Mouse (Mus musculus) c-Kit-positive CD71-negative TER-119-negative erythroid progenitor cells, embryonic 14.5 days (primary cell): ENCODE data around the gene Ostc.

Source experiments
- DNase-seq: peaks from one replicate; pipeline ENCODE4 v3.0.0-alpha.2; 2013; ENCODE audit warnings: low read depth

The Ostc gene

DNA sequence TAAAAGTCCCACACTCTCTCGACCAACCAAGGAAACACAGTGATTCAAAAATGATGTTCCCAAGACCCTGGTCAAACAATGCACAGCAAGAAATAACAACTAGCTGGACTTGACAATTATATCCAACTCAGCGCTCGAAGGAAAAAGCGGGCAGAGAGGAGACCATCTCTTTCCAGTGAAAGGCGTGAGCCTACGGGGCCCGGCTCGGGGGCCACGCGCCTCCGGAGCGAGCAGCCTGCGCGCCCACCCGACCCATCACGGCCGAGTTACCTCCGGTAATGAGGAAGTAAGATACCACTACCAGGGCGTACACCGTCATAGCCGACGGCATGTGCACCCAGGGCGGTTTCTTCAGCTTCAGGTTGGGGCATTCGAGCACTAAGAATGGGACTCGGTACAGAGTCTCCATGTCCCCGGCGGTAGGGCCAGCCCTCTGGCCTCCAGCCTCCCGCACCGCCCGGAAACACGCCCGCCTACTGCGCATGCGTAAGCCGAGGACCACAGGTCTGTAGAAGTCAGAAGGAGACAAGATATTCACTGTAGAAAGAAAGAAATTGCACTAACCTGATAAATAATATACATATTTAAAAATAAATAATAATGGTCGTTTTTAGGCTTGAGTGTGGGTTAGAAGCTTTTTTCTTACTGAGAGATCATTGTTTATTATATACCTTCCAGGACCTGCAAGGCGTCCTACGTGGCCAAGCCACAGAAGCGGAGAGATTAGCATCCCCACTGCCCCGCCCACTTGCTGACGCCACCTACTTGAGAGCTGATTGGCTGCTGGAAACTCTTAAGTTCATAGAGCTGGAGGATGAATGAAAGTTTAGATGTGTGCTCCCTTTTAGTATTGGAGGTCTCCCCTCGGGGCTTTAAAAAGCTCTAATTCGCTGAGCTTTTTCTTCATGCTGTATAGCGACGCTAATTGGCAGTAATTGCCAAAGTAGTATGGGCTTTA, at the start of gene Ostc:
Gene Ostc (minus strand): TSS at position 478 of the 958 bp plus-strand sequence.
- peak; percentile 98 for DNase-seq

DNA sequence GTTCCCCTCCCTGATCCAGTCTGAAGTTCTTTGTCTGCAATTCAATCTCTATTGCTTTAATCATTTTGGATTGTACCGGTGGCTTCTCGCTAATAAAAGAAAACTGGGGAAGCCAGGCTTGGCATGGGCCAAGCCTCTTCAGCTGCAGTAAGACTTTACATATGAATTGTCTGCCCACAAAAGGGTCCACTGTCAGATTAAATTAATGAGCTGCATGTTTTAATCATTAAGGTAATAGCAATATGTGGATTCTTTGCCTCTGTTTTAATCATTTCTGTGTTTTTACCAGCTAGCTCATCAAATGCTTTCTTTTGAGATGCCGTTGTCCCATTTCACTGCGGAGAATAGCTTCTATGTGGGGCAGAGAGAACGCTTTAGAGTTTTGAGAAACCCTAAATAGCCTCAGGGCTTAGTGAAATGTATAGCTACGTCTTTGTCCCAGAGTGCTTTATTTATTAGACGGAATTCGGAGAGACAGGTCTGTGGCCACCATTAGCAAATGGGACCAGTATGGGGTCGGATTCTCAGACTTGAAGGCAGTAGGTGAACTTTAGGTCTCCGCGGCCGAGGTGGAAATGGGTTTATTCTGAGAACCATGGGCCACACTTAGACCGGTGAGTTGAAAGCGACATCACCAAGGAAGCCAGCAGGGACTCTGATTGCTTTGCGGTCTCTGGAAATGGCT, 49.1 kb upstream of the Ostc start:
- DNase-seq, result no peak

DNA sequence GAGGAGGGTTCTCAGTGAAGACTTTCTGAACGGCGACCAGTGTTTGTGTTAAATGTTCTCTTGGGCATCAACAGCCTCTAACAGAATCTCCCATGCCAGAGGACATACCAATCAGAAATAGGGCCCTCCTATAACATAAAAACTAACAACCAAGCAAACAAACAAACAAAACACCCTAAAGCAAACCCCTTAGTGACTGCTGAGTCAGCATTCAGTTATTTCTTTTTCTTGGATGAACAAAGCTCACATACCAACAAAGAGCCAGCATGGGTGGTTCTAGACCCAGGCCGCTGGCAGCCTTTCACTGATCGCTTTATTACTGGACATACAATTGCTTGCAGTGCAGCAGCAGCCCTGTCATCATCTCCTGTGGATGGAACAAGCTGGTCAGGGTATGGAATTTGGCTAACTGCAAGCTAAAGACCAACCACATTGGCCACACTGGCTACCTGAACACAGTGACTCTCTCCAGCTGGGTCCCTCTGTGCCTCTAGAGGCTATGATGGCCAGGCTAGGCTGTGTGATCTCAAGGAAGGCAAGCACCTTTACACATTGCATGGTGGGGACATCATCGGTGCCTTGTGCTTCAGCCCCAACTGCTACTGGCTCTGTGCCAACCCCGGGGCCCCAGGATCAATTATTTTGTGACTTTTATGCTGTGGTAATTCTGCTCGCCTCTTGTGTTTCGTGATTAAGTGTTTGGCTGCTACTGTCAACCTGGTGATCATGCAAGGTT, 48.0 kb upstream of the Ostc start:
- no peak for DNase-seq

DNA sequence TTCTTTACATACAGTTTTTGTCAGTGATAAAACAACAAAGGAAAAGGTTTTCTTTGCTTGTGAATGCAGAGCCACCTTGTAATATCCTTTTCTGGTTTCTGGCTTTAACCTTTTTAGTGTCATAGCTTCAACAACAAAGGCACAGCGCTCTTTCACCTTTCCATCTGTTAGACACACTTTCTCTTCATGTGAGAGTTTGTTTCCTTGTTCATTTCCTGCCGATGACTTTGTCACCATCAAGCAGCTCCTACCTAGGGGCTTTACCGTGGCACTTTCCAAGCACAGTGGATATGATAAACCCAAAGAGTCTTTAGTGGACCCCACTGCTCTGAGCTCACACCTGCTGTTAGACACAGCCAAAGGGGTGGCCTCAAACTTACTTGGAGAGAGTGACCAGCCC, 40.0 kb upstream of the Ostc start:
- DNase-seq, result no peak

DNA sequence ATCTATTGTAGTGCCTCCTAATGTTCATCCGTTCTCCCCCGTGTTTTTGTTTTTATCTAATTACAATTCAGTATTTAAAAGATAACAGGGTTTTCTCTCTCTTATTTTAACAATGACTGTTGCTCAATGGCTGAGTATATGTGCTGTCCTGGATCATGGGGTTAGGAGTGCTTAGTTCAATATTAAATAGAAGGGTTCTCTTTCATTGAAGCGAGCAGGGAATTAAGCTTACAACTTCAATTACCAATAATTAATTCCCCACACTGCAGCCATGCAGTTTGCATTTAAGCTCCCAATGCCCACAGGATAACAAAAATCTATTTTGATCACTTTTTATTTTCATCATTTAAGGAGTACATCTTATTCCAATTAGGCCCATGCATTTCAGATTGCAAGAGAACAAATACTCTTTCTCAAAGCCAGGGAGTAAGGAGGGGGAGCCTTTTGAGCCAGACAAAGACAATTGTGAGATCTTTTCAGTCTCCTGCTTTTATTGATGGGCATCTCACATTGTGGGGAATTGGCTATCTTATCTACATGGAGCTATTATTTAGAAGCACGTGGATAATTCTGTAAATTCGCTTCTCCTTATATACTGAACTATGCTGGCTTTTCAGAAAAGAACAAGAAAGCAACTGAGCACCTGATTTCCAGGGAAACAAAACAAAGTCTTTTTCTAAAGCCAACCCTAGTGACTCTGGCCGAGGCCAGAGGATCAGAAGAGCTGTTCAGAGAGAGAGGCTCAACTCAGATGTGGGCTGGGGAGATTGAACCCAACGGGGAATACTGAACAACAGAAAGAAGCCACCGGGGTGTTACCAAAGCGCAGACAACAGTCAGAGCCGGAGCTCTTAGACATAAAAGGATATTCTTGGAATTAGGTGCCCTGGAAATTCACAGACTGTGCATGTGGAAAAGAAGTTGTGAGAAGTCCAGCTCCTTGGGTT, 37.7 kb upstream of the Ostc start:
- no peak for DNase-seq

DNA sequence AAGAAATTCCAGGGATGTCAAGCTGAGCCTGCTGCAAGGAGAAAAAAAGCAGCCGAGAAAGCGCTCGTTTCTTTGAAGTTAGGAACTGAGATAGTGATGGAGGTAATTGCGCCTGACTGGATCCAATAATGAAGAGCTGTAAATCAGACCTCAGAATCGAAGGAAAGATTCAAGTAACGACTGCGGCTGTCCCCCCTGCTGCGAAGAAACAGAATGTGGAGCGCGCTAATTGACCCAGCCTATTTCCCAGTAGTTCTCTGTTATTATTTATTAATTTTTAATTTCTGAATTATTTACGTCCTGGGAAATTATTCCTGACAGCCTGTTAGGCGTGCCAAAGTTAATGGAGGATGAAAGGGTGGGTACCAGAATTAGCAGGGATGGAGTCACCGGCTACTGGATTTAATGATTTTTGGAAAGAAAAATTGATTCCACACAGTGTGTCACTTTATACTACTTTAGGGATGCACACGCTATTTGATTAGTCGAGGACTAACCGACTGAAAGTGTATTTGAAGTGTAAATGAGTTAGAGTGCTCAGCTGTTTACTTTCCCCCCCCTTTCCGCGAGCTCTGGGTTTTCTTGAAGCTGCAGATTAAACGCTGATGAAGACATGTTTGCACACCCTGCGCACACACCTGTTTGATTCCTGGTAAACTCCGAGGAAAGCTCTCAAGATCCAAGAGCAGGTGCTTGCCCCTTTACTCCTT, 28.6 kb upstream of the Ostc start:
- no peak for DNase-seq

DNA sequence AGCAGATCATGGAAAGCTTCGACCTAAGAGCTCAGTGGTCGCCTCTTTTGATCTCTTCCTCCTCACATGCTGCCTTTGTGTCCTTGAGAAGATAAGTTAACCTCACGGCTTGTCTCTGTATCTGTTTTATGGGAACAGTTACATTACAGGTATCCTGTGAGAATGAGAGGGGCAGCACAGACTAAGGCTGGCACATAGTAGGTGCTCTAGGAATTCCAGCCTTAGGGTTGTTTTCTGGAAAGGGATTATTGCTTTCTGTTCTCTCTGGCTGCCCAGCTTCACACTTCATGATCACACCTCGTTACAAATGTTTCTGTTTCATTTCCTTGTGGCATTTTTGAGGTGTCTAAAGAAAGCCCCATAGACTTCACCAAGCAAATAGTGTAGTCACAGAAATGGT, 27.5 kb upstream of the Ostc start:
- DNase-seq, result no peak

DNA sequence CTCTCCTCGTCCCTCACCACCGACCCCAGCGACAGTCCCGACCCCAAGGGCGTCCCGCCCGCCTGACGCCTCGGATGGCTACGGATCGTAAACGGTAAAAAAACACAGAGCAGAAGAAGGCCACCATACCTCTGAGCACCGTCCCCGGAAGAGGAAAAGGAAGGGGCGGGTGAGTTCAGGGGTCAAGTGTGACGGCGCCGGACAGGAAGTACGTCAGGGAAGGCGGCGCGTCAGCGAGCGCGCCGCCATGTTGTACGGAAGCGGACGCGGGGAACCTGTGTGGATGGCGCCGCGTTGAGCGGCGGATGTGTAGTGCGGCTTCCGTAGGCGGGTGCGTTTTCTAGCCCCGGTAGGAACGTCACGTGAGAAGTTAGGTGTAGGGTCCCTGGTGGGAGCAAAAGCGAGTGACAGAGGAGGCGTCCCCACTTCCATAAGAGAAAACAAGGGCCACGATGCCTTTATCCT, 21.0 kb upstream of the Ostc start, which contains the start of gene Rpl34:
Gene Rpl34 (minus strand): TSS at position 210 of the 465 bp plus-strand sequence.
- peak; percentile 78 for DNase-seq

DNA sequence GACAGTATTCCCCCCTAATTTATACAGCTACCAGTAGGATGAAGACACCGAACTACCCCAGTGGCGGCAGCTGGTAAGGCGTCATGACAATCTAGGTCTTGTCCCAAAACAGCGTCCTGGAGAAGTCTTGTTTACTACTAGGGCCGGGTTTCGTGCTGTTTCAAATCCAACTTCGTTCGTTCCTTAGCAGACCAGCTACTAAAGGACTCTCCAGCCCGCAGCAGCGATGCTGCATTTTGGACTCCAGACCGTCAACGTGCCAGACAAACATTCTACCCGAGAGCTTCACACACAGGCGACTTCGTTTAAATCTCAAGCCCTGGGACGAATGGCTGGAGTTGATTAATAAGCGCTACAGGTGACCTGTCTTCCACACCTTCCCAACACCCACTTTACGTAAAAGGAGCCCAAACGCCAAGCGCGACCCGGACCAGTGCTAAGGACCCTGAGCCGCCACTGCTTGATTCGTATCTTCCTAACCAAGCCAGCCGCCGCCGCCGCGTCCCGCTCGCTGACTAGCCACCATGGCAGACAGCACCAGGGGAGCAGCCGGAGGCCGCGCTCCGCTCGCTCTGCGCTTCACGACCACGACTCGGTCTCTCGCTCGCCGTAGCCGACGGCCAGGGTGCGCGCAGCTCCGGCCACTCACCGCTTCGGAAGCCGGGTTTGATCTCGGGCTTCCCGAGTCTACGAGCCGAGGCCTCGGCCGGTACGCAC, 20.4 kb upstream of the Ostc start:
- no peak for DNase-seq

DNA sequence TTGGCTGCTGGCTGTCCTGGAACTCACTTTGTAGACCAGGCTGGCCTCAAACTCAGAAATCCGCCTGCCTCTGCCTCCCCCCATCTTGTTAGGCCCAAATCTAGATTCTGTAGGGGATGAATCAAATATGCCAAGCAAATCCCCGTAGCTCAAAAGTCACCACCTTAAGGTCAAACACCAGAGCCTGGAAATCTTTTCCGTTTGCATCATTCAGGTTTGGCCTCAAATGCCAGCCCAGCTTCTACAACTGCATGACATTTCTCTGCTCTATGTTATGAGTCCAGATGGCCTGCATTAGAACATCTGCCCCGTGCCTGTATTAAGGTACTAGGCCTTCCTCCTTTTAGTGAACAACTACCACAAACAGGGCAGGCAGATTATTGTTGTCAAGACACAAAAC, 18.4 kb upstream of the Ostc start:
- no peak for DNase-seq

DNA sequence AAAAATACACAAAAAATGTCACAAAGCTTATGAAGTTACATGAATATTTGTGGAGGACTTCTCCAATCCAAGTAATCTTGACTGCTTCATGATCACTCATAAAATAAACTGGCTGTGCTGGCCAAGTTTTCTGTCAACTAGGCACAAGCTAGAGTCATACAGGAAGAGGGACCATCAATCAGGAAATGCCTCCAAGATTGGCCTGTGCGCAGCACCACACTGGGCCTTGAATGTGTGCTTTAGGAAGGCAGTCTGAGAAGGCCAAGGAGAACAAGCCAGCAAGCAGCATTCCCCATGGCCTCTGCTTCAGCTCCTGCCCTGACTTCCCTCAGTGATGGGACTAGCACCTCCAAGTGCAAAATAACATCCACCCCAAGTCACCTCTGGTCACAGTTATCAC, 17.8 kb upstream of the Ostc start:
- DNase-seq, result no peak

DNA sequence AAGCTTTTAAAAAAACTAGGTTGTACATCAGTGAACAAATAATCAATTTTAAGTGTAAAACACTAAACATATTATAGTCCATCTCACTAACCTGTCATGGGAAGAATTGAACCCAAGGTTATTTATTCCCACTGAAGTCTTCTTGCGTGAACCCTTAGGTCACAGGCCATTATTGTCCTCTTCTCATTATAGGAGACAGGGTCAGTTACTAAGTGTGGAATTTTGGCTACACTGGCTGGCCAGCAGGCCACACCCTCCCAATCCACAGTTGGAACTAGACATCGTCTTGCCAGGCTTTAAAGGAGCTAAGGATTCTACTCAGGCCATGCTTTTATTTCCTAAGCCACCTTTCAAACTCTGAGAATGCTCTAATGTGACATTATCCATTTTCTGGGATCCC, 16.5 kb upstream of the Ostc start:
- no peak for DNase-seq

DNA sequence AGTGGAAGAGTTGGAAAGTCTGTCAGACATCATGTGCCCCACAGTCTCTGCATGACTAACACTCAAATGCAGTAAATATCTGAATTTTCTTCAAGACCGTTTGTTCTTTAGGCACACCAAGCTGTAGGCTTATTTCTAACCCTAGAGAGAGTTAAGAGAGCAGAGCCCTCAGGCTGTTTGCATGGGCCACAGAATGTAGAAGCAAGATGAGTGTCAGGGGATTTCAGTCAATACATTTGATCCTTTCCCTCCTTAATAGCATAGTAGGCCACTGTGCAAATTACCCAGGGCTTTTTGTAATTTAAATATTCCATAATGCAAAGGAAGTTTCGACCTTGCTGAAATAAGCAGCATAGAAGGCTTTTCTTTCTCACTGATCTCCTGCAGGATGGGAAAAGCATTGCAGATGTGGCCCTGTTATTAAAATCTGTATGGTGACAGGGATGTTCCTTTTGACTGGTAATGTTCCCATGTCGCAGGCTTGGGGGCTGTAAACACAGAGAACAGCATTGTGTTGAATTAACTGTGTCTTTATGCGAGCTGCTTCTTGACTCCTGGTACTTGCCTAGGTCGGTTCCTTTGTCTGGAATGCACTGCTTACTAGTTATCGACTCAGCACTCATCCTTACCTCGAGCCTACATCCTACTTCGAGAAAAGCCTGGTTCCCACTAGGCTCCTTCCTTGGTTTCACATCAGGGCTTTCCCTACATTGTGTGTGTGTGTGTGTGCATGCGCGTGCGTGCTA, 13.7 kb upstream of the Ostc start:
- DNase-seq, result no peak

DNA sequence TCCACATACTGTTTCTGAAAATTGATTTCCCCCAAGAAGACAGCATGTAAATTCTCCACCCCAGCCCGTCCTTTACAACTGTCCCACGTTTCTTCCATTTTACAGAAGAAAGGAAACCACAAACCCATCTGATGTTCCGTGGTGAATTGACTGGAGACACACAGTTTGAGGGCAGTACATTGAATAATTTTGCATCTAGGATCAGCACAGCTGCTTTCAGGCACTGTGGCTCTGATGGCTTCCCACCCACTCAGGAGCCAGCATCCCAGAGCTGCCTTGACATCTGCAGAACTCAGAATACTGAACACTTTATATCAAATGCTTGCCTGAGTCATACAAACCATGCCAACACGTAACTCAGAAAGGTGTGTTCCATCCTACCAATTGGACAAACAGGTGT, 11.0 kb upstream of the Ostc start:
- DNase-seq, result no peak

DNA sequence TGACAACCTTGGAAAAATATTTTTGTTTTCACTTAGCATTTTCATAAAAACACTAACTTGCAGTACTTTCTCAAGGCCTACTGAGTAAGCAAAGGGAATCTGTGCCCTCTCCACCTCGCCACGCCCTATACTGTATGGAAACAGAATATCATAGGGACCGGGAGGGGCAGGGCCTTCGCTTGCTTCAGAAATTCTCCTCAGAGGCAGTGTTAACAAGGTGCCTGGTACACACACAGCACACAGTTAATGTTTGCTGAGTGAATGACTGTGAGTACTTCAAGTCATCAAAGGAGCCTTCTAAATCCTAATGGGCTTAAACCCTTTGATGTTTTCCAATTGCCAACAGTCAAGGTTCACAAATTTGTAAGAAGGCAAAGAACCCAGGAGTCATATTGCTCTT, 9.6 kb upstream of the Ostc start:
- no peak for DNase-seq

DNA sequence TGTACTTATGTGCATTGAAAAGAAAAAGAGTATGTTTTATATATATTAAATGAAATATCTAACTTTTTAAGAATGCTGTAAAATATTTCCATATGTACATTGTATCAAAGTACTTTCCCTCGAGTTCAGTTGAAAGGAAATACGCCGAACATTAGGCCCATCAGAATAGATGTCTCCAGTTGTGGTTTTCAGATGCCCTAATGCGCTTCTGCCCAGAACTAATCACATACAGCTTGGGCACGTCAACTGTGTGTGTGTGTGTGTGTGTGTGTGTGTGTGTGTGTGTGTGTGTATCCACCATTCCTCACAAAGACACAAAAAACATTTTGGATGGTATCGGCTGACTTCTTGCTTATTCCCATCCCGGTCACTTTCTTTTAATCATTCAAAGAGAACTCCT, 7.3 kb upstream of the Ostc start:
- DNase-seq, result no peak

DNA sequence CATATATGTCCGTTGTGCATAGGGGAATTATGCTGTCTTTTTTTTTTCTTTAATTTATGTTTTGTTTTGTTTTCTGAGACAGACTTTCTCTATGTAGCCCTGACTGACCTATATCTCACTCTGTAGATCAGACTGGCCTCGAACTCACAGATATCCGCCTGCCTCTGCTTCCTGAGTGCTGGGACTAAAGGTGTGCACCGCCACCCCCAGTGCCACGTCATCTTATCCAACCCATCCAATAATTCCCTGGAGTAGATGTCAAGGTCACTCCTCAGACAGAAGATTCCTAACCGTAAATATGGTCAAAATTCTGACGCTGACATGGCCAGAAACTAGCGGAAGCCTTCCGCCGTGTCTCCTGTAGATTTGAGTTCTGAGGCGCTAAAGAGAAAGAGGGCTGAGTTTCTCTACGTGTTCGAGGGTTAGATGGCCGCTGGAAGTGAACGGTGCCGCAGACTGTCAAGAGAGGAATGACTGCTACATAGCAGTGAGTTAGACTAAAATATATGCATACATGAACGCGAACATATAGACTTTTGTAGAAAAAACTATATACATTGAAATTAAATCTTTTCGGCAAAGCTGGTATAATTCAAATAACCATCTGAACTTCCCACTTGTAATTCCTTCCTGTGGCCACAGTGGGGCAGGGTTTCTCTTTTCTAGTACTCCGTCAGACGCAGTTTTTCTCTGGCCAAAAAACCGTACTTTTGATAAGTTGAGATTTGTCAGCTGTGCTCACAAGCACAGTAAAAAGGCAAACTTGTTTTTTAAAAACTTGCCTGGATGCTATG, 5.7 kb upstream of the Ostc start:
- DNase-seq, result peak; percentile 70

DNA sequence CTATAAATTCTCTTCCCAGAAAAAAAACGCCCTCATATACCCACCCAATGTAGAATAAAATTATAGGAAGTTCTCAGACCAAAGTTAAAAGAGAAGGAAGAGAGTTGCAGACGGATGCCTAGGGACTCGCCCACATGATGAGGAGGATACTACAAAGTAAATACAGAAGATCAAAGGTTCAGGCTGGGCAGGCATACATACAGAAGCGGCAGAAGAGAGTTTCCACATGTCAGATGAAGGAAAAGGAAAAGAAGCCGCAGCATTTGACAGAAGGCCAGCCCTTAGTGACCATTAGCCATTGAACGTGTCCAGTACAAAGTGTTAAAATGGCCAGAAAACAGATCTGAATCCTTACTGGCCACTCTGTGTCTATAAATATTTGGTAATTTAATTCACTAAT, 3.6 kb upstream of the Ostc start:
- no peak for DNase-seq
